Mouse (Mus musculus) heart, adult 2 months (tissue): ENCODE data around the gene F5. TPM values are rescaled to one million over a fixed set of nuclear protein-coding genes. Genes with fewer than 3 reads are reported as not detected.

ENCODE experiments used
- DNase-seq, 2 experiments: peaks; one replicate each; pipeline ENCODE4 v3.0.0; 2021
- H3K27ac ChIP-seq: fragments of 200-600 bp; 2 replicates; pipeline ENCODE4 v1.8.1; 2022
- H3K27me3 ChIP-seq: fragments of 200-500 bp; 2 replicates; pipeline ENCODE4 v1.6.1; 2012; ENCODE audit warnings: mild to moderate bottlenecking, low read length, inconsistent platforms, mixed read lengths; ENCODE audit not compliant: control insufficient read depth, insufficient read depth
- H3K36me3 ChIP-seq: fragments of 200-500 bp; 2 replicates; pipeline ENCODE4 v1.6.1; 2012; ENCODE audit warnings: low read length, inconsistent platforms; ENCODE audit not compliant: control insufficient read depth, insufficient read depth
- H3K4me1 ChIP-seq: fragments of 200-500 bp; 2 replicates; pipeline ENCODE4 v1.6.1; 2011; ENCODE audit warnings: low read length; ENCODE audit not compliant: control insufficient read depth, insufficient read depth
- H3K4me3 ChIP-seq: fragments of 200-600 bp; 2 replicates; pipeline ENCODE4 v1.8.1; 2022
- H3K79me2 ChIP-seq: fragments of 200-500 bp; replicated peaks from 2 replicates; pipeline ENCODE4 v1.6.1; 2012; ENCODE audit warnings: mild to moderate bottlenecking, inconsistent platforms, low read length, moderate library complexity, mixed read lengths; ENCODE audit not compliant: control insufficient read depth, insufficient read depth
- H3K9ac ChIP-seq: fragments of 200-500 bp; 2 replicates; pipeline ENCODE4 v1.6.1; 2012; ENCODE audit warnings: low read depth, mild to moderate bottlenecking, control low read depth, inconsistent platforms, low read length, mixed read lengths
- CTCF ChIP-seq: fragments of 200-600 bp; IDR thresholded peaks from 2 replicates; pipeline ENCODE4 v1.8.1; 2022; ENCODE audit warnings: antibody characterized with exemption, mild to moderate bottlenecking, moderate library complexity
- EP300 ChIP-seq: fragments of 200-500 bp; IDR thresholded peaks from 2 replicates; pipeline ENCODE4 v1.6.1; 2011; ENCODE audit warnings: low read depth, low read length, control low read depth; ENCODE audit not compliant: insufficient read depth
- POLR2A ChIP-seq: fragments of 200-500 bp; IDR thresholded peaks from 2 replicates; pipeline ENCODE4 v1.6.1; 2011; ENCODE audit warnings: mild to moderate bottlenecking, low read depth, low read length, control low read depth; ENCODE audit not compliant: insufficient read depth
- WGBS: fragments of 180-500 bp; shearing (Covaris S2); methylation state at CpG from one replicate; pipeline ENCODE4 v1.1.7; 2018; 5-methylcytosine and 5-hydroxymethylcytosine counted together
- intact Hi-C: fragments of 180-260 bp; cut with DNase I; formaldehyde crosslinking; loops from one replicate; pipeline ENCODE4 v1.15.1; 2025
- polyA plus RNA-seq: library from polyadenylated mRNA; depleted of rRNA; stranded (reverse); fragments of >200 nt; gene quantifications from 2 replicates; pipeline ENCODE4 v1.2.3, GENCODE M21; 2012
- total RNA-seq, 2 experiments: library from RNA; stranded (reverse); gene quantifications; 2 replicates each; pipeline ENCODE4 v1.2.3; 2021

Gene F5
- total and polyA plus RNA-seq, 3 experiments: 0.70 to 5.0 (median 1.5) TPM

- no peaks in the 10 kb centered on the region for H3K36me3 ChIP-seq
- H3K79me2 ChIP-seq: no peaks in the 10 kb centered on the region
- TF ChIP-seq EP300: no peak
- no peak for TF ChIP-seq POLR2A
- no peak for TF ChIP-seq CTCF
- no peak overlapping the region for H3K9ac ChIP-seq
- intact Hi-C loops: no loop called here
- H3K4me3 ChIP-seq: no peak overlapping the region
- 28% methylated on average over 8 of the region's 8 CpGs for WGBS
- no peak for DNase-seq
- no peak overlapping the region for H3K27ac ChIP-seq
- no peaks in the 10 kb centered on the region for H3K4me1 ChIP-seq
- H3K27me3 ChIP-seq: 0 out of 2 replicates have a peak, but pooled peaks cover 4% of the 10 kb centered on the region
Observed at GRCm38 (mm10) chr1:164184871-164185223, 33.2 kb downstream of the F5 start.

- no peak for TF ChIP-seq CTCF
- TF ChIP-seq EP300: no peak
- no peak for TF ChIP-seq POLR2A
- 0 out of 2 replicates have a peak, but pooled peaks cover 4% of the 10 kb centered on the region for H3K27me3 ChIP-seq
- H3K9ac ChIP-seq: no peak overlapping the region
- H3K27ac ChIP-seq: no peak overlapping the region
- H3K79me2 ChIP-seq: no peaks in the 10 kb centered on the region
- no peak overlapping the region for H3K4me3 ChIP-seq
- intact Hi-C loops: no loop called here
- no peaks in the 10 kb centered on the region for H3K36me3 ChIP-seq
- no peak for DNase-seq
- WGBS: 62% methylated on average over 4 of the region's 4 CpGs
- no peaks in the 10 kb centered on the region for H3K4me1 ChIP-seq
Observed at GRCm38 (mm10) chr1:164185316-164185715, 33.7 kb downstream of the F5 start.

DNA sequence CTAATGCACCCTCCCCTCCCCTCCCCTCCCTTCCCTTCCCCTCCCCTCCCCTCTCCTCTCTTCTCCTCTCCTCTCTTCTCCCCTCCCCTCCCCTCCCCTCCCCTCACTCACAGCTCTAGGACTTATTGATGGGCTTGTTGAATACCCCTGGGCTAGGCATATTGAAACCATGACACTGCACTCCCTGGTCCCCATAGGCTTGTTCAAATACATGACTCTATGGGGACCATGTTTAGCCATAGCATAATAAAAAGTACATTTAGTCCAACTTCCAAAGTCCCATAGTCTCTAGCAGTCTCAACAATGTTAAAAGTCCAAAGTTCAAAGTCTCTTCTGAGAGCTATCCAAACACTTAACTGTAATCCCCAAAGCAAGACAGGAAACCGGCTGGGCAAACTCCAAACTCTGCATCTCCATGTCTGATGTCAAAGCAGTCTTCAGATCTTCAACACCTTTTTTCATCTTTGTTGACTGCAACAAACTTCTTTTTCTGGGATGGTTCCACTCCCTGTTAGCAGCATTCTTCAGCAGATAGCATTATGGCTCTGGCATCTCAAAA is 35.4 kb downstream of the F5 start:
- Histone ChIP-seq H3K36me3 (no peaks in the 10 kb centered on the region), H3K27me3 (0 out of 2 replicates have a peak, but pooled peaks cover 2% of the 10 kb centered on the region), H3K27ac (no peak overlapping the region), H3K4me1 (no peaks in the 10 kb centered on the region), H3K79me2 (no peaks in the 10 kb centered on the region), H3K9ac (no peak overlapping the region), H3K4me3 (no peak overlapping the region)
- TF ChIP-seq POLR2A (no peak), CTCF (no peak), EP300 (no peak)
- no peak for DNase-seq
- intact Hi-C loops: no loop called here
- WGBS: 79% methylated on average over 1 of the region's 1 CpGs

GRCm38 (mm10) chr1:164199551-164199950 is 47.9 kb downstream of the F5 start:
- no peak for DNase-seq
- H3K27me3 ChIP-seq: no peaks in the 10 kb centered on the region
- 79% methylated on average over 4 of the region's 4 CpGs for WGBS
- no peaks in the 10 kb centered on the region for H3K36me3 ChIP-seq
- no peaks in the 10 kb centered on the region for H3K79me2 ChIP-seq
- no peaks in the 10 kb centered on the region for H3K4me1 ChIP-seq
- intact Hi-C loops: no loop called here
- no peak for TF ChIP-seq EP300
- no peak for TF ChIP-seq POLR2A
- TF ChIP-seq CTCF: no peak
- no peak overlapping the region for H3K4me3 ChIP-seq
- H3K9ac ChIP-seq: no peak overlapping the region
- H3K27ac ChIP-seq: no peak overlapping the region

DNA sequence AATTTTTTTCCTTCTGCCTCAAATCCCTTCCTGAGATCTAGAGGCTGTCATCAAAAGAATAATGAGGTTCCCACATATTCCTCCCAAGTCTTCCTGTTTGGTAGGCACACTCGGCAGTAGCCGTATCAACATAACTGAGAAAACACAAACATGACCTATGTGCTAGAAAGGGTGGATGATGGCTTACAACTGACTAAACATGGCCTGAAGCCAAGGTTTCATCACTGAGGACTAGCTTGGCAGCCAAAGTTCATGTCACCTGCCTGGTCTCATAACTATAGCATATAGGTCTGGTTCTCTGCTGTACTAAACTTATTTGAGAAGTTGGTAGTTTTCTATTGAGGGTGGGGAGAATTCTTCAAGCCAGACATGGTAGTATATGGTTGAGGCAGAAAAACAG is 56.8 kb downstream of the F5 start:
- intact Hi-C loops: no loop called here
- Histone ChIP-seq H3K27ac (no peak overlapping the region), H3K79me2 (no peaks in the 10 kb centered on the region), H3K4me3 (no peak overlapping the region), H3K4me1 (no peaks in the 10 kb centered on the region), H3K36me3 (no peaks in the 10 kb centered on the region), H3K27me3 (no peaks in the 10 kb centered on the region), H3K9ac (no peak overlapping the region)
- 26% methylated on average over 2 of the region's 2 CpGs for WGBS
- DNase-seq: no peak
- TF ChIP-seq POLR2A: no peak
- TF ChIP-seq EP300: no peak
- no peak for TF ChIP-seq CTCF

- H3K27ac ChIP-seq: no peak overlapping the region
- no peaks in the 10 kb centered on the region for H3K79me2 ChIP-seq
- H3K27me3 ChIP-seq: no peaks in the 10 kb centered on the region
- H3K9ac ChIP-seq: no peak overlapping the region
- no peak for DNase-seq
- no peak for TF ChIP-seq POLR2A
- no peak for TF ChIP-seq CTCF
- no peak for TF ChIP-seq EP300
- H3K4me1 ChIP-seq: no peaks in the 10 kb centered on the region
- WGBS: 73% methylated on average over 4 of the region's 4 CpGs
- no peaks in the 10 kb centered on the region for H3K36me3 ChIP-seq
- intact Hi-C loops: no loop called here
- H3K4me3 ChIP-seq: no peak overlapping the region
Observed at GRCm38 (mm10) chr1:164210899-164211298, 59.3 kb downstream of the F5 start.

DNA sequence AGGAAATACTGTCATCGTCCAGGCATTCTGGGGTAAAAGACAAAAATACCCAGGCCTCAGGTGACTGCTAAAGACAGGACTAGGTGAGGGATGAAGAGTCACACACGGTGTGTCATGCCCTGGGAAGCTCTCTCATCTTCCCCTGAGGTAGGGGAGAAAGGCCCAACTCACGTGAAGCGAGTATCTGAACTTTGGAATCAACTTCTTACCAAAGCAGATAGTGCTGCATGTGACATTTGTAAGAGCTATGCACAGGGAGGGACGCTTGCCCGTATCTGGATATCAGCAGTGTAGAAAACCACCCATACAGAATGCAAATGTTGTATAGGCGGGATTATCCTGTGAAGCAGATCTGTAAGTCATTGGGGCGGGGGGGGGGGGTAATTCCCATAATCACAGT is 61.0 kb downstream of the F5 start:
- no peaks in the 10 kb centered on the region for H3K36me3 ChIP-seq
- H3K79me2 ChIP-seq: no peaks in the 10 kb centered on the region
- intact Hi-C loops: no loop called here
- H3K4me1 ChIP-seq: no peaks in the 10 kb centered on the region
- no peak overlapping the region for H3K9ac ChIP-seq
- H3K27me3 ChIP-seq: no peaks in the 10 kb centered on the region
- TF ChIP-seq CTCF: no peak
- TF ChIP-seq EP300: no peak
- no peak for TF ChIP-seq POLR2A
- no peak overlapping the region for H3K27ac ChIP-seq
- no peak for DNase-seq
- no peak overlapping the region for H3K4me3 ChIP-seq
- WGBS: 71% methylated on average over 8 of the region's 8 CpGs
